Comparison of ENCODE assay signal across 8 mouse cellular contexts in the genomic region with DNA sequence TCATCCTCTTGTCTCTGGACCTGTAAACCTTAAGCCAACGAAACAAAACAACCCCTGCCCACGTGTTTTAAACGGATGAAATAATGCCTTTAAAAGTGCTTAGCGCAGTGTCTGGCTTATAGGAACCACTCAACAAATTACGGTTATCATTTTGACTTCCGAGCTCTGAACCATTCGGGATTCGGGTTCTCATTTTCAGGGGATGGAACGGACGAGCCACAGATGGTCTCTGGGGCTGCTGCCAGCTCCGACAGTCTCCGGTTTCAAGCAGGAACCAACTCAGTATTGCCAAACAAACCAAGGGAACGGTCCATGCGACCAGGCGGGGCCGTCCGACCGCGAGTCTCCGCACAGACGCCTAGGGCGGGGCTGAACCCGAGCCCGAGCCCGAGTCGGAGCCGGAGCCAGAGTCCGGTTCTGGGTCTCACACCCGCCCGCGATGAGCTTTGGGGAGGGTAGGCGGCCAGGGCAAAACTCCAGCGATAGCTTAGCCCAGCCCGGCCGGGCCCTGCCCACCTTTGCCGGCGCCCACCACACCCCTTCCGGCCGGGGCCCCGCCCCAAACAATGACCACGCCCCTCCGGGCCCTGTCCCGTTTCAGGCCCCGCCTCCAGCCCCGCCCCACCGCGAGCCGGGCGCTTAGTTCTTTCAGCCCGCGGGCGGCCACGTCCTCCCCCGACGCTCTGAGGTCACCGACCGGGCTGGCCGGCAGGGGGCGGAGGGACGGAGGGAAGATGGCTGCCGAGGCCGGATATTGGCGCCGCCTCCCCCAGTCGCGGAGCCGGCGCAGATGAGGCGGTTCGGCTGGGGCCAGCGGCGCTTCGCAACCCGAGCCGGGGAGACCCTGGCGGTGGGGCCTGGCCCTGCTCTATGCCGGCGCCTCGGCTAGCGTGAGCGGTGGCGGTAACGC. TPM values are rescaled to one million over a fixed set of nuclear protein-coding genes. Genes with fewer than 3 reads are reported as not detected.
A peak's percentile ranks its signal among the peaks of the same experiment; 100 is the strongest.
DNase-seq lines count a peak whose midpoint lies in the region; ATAC-seq lines count a peak whose summit lies in the region.

Gene Slain2 (plus strand): TSS at position 657 of the 910 bp plus-strand sequence.

- H3K36me3 ChIP-seq in hindbrain, embryonic 12.5 days, result no peaks in the 10 kb centered on the region

- DNase-seq in Muller cell, postnatal 12 days (ENCODE audit: inconsistent ontology term), result peak; percentile 100
- peak; percentile 97 for DNase-seq in cerebellum, adult 9-11 months
- DNase-seq in frontal cortex, postnatal 10 days (ENCODE audit: low spot score in 2 of 2), result peak; percentile 88 to 94
- peak; percentile 91 to 92 for DNase-seq in layer of hippocampus, postnatal 25 days (ENCODE audit: extremely low spot score in 1 of 2, low spot score in 1 of 2)
- DNase-seq in lung, postnatal 25 days (ENCODE audit: low spot score), result peak; percentile 98
- peak; percentile 98 for DNase-seq in retina, embryonic 14.5 days (ENCODE audit: low spot score)
- peak; percentile 100 for DNase-seq in thymus, postnatal 4 days

- under 1% methylated on average over 83 of the region's 83 CpGs for WGBS in hindbrain, embryonic 12.5 days

- no peaks in the 10 kb centered on the region for H3K9me3 ChIP-seq in hindbrain, embryonic 12.5 days (replicated peaks)

- peak; percentile 93 for ATAC-seq in hindbrain, embryonic 12.5 days (ENCODE audit: low FRiP score)

- peak within 1 kb of the TSS; percentile 65 for H3K4me2 ChIP-seq in hindbrain, embryonic 12.5 days (replicated peaks)

- peak within 1 kb of the TSS; percentile 88 for H3K4me3 ChIP-seq in hindbrain, embryonic 12.5 days

- H3K4me1 ChIP-seq in hindbrain, embryonic 12.5 days, result peaks cover 24% of the 10 kb centered on the region

- peak within 1 kb of the TSS; percentile 98 for H3K9ac ChIP-seq in hindbrain, embryonic 12.5 days

- H3K27me3 ChIP-seq in hindbrain, embryonic 12.5 days, result no peaks in the 10 kb centered on the region

- peak within 1 kb of the TSS; percentile 99 for H3K27ac ChIP-seq in hindbrain, embryonic 12.5 days

RNA-seq across cellular contexts. Expression of gene Slain2, which starts in this region (rescaled TPM):
- 27.7 and 30.9 TPM in 2 replicates for polyA plus RNA-seq in hindbrain, embryonic 12.5 days (2016; fragmentation: Nextera tagmentation; extraction: Ambion mirVana)
- 10 to 100 TPM; 20.3 to 22.2 TPM for total RNA-seq in layer of hippocampus, postnatal 25 days (2021)

Comparison
In these comparisons a context has a peak if more than half of its experiments do, and no peak if none do; other contexts are left out.
1. Peak in every context shown above with its lines: DNase-seq, ATAC-seq, H3K4me3 ChIP-seq and H3K27ac ChIP-seq.